Mouse (Mus musculus): ENCODE results near the gene Gm11938.
A peak's percentile ranks its signal among the peaks of the same experiment; 100 is the strongest.
"Not testable (repeated sequence)": the region's sequence is repeated elsewhere in the genome, so short reads cannot be mapped to it uniquely, and the experiment has no call there.

Gene Gm11938

GRCm38 (mm10) chr11:99603208-99603607 is at the start of gene Gm11938:
Gm11938 (minus strand) TSS chr11:99603308.
- DNase-seq (ENCODE audit: low spot score): not testable (repeated sequence)

DNA sequence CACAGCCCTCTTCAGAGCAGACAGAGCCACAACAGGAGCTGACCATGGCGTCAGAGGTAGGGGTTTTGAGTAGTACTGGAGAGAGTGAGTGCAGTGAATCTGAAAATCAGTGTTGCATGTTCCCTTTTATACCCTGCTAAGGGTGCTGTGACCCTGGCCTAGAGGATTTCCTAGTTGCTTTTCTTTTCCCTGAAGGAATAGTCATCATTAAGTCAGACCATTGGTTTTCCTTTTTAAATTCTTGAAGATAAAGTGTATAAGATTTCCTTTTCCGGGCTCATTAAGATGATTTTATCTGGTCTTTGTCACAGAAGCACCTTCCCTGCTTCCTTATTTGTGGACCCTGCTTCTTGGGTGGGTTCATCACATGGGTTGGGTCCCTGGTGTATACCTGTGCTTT is 47.0 kb upstream of the Gm11938 start, which contains the start of gene Gm11555:
TSS of gene Gm11555 (minus strand) at position 101 of the 400 bp plus-strand sequence.
- no peak for DNase-seq (ENCODE audit: low spot score)

GRCm38 (mm10) chr11:99646444-99646843 is 43.3 kb upstream of the Gm11938 start:
- no peak for DNase-seq (ENCODE audit: low spot score)

GRCm38 (mm10) chr11:99644351-99644750 is 41.2 kb upstream of the Gm11938 start:
- no peak for DNase-seq (ENCODE audit: low spot score)

DNA sequence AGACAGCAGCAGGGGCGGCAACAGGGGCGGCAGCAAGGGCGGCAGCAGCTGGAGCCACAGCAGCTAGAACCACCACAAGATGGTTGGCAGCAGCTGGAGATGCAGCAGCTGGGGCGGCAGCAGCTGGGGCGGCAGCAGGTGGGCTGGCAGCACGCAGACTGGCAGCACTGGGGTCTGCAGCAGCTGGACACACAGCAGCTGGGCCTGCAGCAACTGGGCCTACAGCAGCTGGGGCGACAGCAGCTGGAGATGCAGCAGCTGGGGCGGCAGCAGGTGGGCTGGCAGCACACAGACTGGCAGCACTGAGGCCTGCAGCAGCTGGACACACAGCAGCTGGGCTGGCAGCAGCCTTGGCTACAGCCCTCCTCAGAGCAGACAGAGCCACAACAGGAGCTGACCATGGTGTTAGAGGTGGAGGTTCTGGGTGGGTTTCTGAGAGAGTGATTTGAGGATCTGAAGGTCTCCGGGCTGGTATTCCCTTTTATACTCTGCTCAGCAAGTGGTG is 40.6 kb upstream of the Gm11938 start, which contains the start of gene Krtap4-7:
TSS of gene Krtap4-7 (minus strand) at position 455 of the 505 bp plus-strand sequence.
- DNase-seq (ENCODE audit: low spot score): not testable (repeated sequence)

- no peak for DNase-seq (ENCODE audit: low spot score)
Measured at GRCm38 (mm10) chr11:99640926-99641325, 37.8 kb upstream of the Gm11938 start.

DNA sequence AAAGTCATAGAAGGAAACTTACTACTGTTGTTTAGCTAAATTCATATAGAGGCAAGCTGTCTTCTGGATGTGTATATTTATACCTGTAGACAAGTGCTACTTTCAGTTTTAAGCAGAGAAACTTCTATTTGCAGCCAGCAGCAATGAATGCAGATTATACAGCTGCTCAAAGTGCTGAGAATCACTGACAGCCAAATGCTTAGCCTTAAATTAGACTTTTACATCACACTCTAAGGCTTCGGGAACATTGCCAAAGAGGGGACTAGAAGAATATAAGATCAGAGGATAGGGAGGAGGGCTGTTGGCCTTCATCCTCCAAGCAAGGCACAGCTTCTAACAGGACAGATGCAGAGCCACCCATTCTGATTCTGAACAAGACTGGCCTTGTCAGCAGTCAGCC is 34.0 kb upstream of the Gm11938 start:
- DNase-seq (ENCODE audit: low spot score): no peak

DNA sequence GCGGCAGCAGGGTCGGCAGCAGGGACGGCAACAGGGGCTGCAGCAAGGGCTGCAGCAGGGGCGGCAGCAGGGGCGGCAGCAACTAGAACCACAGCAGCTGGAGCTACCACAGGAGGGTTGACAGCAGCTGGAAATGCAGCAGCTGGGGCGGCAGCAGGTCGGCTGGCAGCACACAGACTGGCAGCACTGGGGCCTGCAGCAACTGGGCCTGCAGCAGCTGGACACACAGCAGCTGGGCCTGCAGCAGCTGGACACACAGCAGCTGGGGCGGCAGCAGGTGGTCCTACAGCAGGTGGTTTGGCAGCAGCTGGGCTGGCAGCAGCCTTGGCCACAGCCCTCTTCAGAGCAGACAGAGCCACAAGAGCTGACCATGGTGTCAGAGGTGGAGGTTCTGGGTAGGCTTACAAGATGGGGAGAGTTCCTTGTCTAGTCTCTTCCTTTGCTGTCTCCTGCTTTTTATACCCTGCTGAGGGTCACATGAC is 31.6 kb upstream of the Gm11938 start, which contains the start of gene Krtap4-2:
TSS of gene Krtap4-2 (minus strand) at position 432 of the 482 bp plus-strand sequence.
- no peak for DNase-seq (ENCODE audit: low spot score)

DNA sequence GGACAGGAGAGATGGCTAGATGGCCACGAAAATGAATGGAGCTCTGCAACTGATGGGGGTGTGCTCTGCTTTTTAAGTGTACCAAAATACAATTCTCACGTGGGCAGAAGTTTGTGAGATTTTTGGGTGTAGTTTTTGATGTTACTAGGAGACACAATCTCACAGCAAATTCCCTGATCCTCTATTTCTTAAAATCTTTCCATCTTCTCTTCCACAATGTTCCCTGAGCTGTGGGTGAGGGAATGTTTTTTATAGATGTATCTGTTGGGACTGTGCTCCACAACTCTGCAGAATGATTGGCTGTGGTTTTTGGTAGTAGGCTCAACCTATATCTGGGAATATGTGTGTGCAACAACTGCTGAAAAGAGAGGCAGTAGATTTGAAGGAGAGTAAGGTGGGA is 30.2 kb upstream of the Gm11938 start:
- no peak for DNase-seq (ENCODE audit: low spot score)

DNA sequence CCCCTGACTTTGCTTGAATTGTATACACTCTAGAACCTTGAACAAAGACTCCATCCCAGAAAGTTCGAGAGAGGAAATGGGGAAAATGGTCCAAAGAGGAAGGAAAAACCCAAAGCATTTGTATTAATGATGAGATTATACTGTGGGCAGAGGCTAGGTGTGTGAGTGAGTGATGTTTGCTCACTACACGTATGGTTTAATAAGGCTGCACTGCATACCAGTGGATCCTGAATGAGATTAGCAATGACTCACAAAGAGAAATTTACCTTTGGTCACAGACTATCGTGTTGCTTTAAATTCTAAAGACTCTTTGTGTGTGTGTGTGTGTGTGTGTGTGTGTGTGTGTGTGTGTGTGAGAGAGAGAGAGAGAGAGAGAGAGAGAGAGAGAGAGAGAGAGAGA is 27.8 kb upstream of the Gm11938 start:
- DNase-seq (ENCODE audit: low spot score): no peak

DNA sequence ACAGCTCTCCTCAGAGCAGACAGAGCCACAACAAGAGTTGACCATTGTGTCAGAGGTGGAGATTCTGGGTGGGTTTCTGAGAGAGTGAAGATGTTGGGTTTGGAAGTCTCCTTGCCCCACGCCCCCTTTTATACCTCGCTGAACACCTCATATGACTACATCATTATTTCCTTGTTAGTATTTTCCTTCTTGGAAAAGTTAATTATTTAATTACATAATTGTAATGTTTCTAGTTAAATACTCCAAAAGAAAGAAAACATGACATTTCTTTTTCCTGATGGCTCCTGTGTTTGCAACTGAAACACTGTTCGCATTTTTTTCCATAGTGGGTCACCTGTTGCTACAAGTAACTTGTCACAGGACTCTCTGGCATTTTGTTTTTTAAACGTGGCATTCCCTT is 25.0 kb upstream of the Gm11938 start, which contains the start of gene Krtap4-1:
TSS of gene Krtap4-1 (minus strand) at position 101 of the 400 bp plus-strand sequence.
- no peak for DNase-seq (ENCODE audit: low spot score)

DNA sequence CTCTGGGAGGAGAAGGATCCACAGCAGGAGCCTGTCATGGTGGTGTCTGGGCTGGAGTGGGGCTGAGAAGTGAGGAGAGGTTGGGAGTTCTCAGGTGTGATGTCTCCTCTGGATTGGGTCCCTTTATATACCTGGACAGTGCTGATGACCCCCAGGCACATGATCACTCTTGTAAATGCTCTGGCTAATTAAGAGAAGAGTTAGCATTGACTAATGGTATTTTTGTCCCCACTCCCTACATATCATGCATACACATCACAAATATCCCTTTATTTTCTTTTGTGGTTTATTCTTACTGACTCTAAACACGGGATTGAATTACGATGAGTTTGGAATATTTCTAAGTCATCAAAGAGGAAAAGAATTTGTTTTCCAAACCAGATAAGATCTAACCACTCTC is 17.2 kb upstream of the Gm11938 start, which contains the start of gene Gm11562:
TSS of gene Gm11562 (minus strand) at position 101 of the 400 bp plus-strand sequence.
- no peak for DNase-seq (ENCODE audit: low spot score)

- no peak for DNase-seq (ENCODE audit: low spot score)
Measured at GRCm38 (mm10) chr11:99614796-99615363, 11.8 kb upstream of the Gm11938 start, which contains the start of gene Krtap2-4. Krtap2-4 (minus strand) TSS chr11:99614846.

- DNase-seq (ENCODE audit: low spot score): not testable (repeated sequence)
Measured at GRCm38 (mm10) chr11:99610089-99610488, 7.0 kb upstream of the Gm11938 start, which contains the start of gene Gm11937. Gm11937 (minus strand) TSS chr11:99610189.

DNA sequence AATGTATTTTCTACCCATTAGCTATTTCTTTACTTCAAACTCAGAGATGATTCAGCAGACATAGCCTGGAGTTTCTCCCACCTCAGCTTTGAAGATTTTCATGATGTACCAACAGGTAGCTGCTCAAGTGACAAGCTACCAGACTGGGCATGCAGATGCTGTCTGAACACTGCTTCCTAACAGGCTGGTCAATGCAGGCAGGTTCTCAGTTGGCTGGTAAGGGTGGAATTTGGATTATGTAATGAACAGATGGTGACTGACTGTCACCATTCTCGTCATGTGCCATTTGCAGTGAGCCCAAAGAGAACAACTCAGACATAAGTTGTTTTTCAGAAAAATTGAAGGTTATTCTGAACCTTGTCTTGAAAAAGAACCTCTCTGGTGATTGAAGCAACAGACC is 6.0 kb upstream of the Gm11938 start:
- no peak for DNase-seq (ENCODE audit: low spot score)

DNA sequence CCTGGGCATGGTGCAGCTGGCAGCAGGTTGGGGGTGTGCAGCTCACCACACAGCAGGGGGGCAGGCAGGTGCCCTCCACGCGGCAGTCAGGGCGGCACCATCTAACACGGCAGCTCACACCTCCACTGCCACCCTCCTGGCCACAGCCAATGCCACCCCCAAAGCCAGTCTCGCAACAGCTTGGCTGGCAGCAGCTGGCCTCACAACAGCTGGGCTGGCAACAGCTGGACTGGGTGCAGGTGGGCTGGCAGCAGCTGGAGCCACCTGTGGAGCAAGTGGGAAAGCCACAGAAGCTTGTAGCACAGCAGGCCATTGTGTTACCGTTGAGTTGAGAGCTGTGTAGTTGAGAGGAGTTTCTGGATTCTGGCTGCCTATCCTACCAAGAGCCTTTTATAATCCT is 5.4 kb downstream of the Gm11938 start, which contains the start of gene Krtap9-3:
TSS of gene Krtap9-3 (minus strand) at position 364 of the 400 bp plus-strand sequence.
- DNase-seq (ENCODE audit: low spot score): not testable (repeated sequence)

DNA sequence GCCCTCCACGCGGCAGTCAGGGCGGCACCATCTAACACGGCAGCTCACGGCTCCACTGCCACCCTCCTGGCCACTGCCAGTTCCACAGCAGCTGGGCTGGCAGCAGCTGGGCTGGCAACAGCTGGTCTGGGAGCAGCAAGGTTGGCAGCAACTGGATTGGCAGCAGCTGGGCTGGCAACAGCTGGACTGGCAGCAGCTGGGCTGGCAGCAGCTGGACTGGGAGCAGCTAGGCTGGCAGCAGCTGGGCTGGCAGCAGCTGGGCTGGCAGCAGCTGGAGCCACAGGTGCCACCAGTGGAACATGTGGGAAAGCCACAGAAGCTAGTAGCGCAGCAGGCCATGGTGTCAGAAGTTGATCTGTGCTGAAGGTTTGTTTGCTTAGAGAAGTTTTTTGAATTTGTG is 12.1 kb downstream of the Gm11938 start, which contains the start of gene Krtap1-3:
TSS of gene Krtap1-3 (minus strand) at position 359 of the 400 bp plus-strand sequence.
- no peak for DNase-seq (ENCODE audit: low spot score)

DNA sequence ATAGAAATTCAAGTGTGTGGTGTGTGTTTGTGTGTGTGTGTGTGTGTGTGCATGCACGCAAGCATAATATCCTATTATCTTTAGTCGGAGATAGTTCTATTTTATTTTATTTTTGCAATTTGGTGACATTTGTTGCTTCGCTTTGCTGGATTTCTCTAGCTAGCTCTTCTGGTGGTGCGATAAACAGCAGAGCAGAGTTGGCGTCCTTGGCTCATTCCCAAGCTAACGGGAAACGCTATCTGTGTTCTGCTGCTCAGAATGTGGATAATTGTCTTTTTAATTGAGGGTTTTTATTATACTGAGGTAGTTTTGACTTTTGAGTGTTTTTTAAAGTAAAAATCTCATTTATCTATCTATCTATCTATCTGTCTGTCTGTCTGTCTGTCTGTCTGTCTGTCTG is 18.0 kb downstream of the Gm11938 start:
- no peak for DNase-seq (ENCODE audit: low spot score)

DNA sequence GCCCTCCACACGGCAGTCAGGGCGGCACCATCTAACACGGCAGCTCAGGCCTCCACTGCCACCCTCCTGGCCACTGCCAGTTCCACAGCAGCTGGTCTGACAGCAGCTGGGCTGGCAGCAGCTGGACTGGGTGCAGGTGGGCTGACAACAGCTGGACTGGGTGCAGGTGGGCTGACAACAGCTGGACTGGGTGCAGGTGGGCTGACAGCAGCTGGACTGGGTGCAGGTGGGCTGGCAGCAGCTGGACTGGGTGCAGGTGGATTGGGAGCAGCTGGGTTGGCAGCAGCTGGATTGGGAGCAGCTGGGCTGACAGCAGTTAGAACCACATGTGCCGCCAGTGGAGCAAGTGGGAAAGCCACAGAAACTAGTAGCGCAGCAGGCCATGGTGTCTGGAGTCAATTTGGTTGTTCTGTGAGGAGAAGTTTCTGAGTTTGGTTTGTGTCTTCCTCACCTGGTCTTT is 19.8 kb downstream of the Gm11938 start, which contains the start of gene Krtap1-4:
TSS of gene Krtap1-4 (minus strand) at position 410 of the 460 bp plus-strand sequence.
- DNase-seq (ENCODE audit: low spot score): no peak

GRCm38 (mm10) chr11:99581564-99581963 is 21.5 kb downstream of the Gm11938 start:
- DNase-seq (ENCODE audit: low spot score): no peak

- DNase-seq (ENCODE audit: low spot score): no peak
Measured at GRCm38 (mm10) chr11:99581051-99581450, 22.1 kb downstream of the Gm11938 start.

DNA sequence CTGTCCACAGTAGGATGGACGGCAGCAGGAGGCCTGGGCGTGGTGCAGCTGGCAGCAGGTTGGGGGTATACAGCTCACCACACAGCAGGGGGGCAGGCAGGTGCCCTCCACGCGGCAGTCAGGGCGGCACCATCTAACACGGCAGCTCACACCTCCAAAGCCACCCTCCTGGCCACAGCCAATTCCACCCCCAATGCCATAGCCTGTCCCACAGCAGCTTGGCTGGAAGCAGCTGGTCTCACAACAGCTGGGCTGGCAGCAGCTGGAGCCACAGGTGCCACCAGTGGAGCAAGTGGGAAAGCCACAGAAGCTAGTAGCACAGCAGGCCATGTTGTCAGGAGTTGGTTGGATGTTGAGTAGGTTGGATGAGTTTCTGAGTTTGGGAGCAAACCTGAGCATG is 22.5 kb downstream of the Gm11938 start, which contains the start of gene Krtap1-5:
TSS of gene Krtap1-5 (minus strand) at position 381 of the 400 bp plus-strand sequence.
- no peak for DNase-seq (ENCODE audit: low spot score)

- peak; percentile 83 for DNase-seq (ENCODE audit: low spot score)
Measured at GRCm38 (mm10) chr11:99574106-99574505, 29.0 kb downstream of the Gm11938 start.

All from testis, postnatal 10 days (tissue).